Mouse (Mus musculus) MEL (cell line): ENCODE results near the gene Zfp771. TPM values are rescaled to one million over a fixed set of nuclear protein-coding genes. Genes with fewer than 3 reads are reported as not detected.
A peak's percentile ranks its signal among the peaks of the same experiment; 100 is the strongest.

Experiments used
- DNase-seq: peaks from one replicate; pipeline ENCODE4 v3.0.0; 2011; ENCODE audit warnings: low read depth, low spot score
- H3K27ac ChIP-seq: 2 replicates; pipeline ENCODE4 v1.5.1; 2012; ENCODE audit warnings: low read depth, mild to moderate bottlenecking, control low read depth, low read length, moderate library complexity; ENCODE audit not compliant: control insufficient read depth
- H3K27me3 ChIP-seq, 2 experiments: fragments of 150-350 bp in 1 of 2; sonication (generic) in 1 of 2; 2 replicates each; pipeline ENCODE4 v1.6.1; 2012; ENCODE audit warnings: low read length in 2 of 2, mild to moderate bottlenecking in 2 of 2, improper control_type of control experiment in 1 of 2, moderate library complexity in 1 of 2; ENCODE audit not compliant: insufficient read depth in 2 of 2, control insufficient read depth in 1 of 2
- H3K36me3 ChIP-seq, 2 experiments: 2 replicates each; pipeline ENCODE4 v1.6.1; 2012 to 2014; ENCODE audit warnings: low read length in 2 of 2, improper control_type of control experiment in 1 of 2, inconsistent platforms in 1 of 2, mild to moderate bottlenecking in 1 of 2; ENCODE audit not compliant: insufficient read depth in 2 of 2, control insufficient read depth in 1 of 2
- H3K4me1 ChIP-seq, 2 experiments: fragments of 150-350 bp in 1 of 2; sonication (generic) in 1 of 2; 2 replicates each; pipeline ENCODE4 v1.6.1; 2012; ENCODE audit warnings: low read length in 2 of 2, improper control_type of control experiment in 1 of 2, mild to moderate bottlenecking in 1 of 2; ENCODE audit not compliant: insufficient read depth in 2 of 2, control insufficient read depth in 1 of 2
- H3K4me3 ChIP-seq, 2 experiments: fragments of 150-350 bp in 1 of 2; sonication (generic) in 1 of 2; 2 replicates each; pipeline ENCODE4 v1.5.1; 2012; ENCODE audit warnings: low read depth in 2 of 2, low read length in 2 of 2, mild to moderate bottlenecking in 2 of 2, moderate library complexity in 2 of 2, control low read depth in 1 of 2, improper control_type of control experiment in 1 of 2; ENCODE audit not compliant: control insufficient read depth in 1 of 2, insufficient read depth in 1 of 2
- H3K79me2 ChIP-seq: 2 replicates; pipeline ENCODE4 v1.6.1; 2012; ENCODE audit warnings: mild to moderate bottlenecking, low read length, moderate library complexity; ENCODE audit not compliant: control insufficient read depth, poor library complexity, insufficient read depth
- H3K9ac ChIP-seq: 2 replicates; pipeline ENCODE4 v1.6.1; 2012; ENCODE audit warnings: low read depth, mild to moderate bottlenecking, control low read depth, low read length, moderate library complexity; ENCODE audit not compliant: control insufficient read depth, poor library complexity, severe bottlenecking
- H3K9me3 ChIP-seq: fragments of 150-350 bp; sonication (generic); replicated peaks from 2 replicates; pipeline ENCODE4 v1.6.1; 2012; ENCODE audit warnings: mild to moderate bottlenecking, low read length, improper control_type of control experiment, moderate library complexity; ENCODE audit not compliant: insufficient read depth
- CHD1 ChIP-seq: IDR thresholded peaks from 2 replicates; pipeline ENCODE4 v1.6.1; 2012; ENCODE audit warnings: low read depth, mild to moderate bottlenecking, inconsistent platforms, low read length, improper control_type of control experiment
- CTCF ChIP-seq, 3 experiments: IDR thresholded peaks in 2 of 3; conservative IDR thresholded peaks in 1 of 3; 2 replicates each; pipeline ENCODE4 v1.5.1; 2011 to 2012; ENCODE audit warnings: low read length in 3 of 3, low read depth in 2 of 3, mild to moderate bottlenecking in 2 of 3, improper control_type of control experiment in 1 of 3, inconsistent platforms in 1 of 3, mixed read lengths in 1 of 3, moderate library complexity in 1 of 3; ENCODE audit not compliant: control insufficient read depth in 1 of 3, insufficient read depth in 1 of 3, poor library complexity in 1 of 3, severe bottlenecking in 1 of 3
- ELF1 ChIP-seq: IDR thresholded peaks from 2 replicates; pipeline ENCODE4 v1.6.1; 2014; ENCODE audit warnings: low read depth, mild to moderate bottlenecking, inconsistent platforms, low read length, improper control_type of control experiment, moderate library complexity
- EP300 ChIP-seq, 2 experiments: IDR thresholded peaks; 2 replicates each; pipeline ENCODE4 v1.6.1; 2011; ENCODE audit warnings: improper control_type of control experiment in 2 of 2, low read length in 2 of 2, low read depth in 1 of 2, mild to moderate bottlenecking in 1 of 2
- ETS1 ChIP-seq: IDR thresholded peaks from 2 replicates; pipeline ENCODE4 v1.6.1; 2012; ENCODE audit warnings: low read depth, mild to moderate bottlenecking, inconsistent platforms, low read length, improper control_type of control experiment, moderate library complexity
- GATA1 ChIP-seq: IDR thresholded peaks from 2 replicates; pipeline ENCODE4 v1.6.1; 2011; ENCODE audit warnings: low read depth, low read length, improper control_type of control experiment
- JUND ChIP-seq: IDR thresholded peaks from 2 replicates; pipeline ENCODE4 v1.6.1; 2011; ENCODE audit warnings: low read depth, mild to moderate bottlenecking, improper control_type of control experiment, low read length
- MAFK ChIP-seq: IDR thresholded peaks from 2 replicates; pipeline ENCODE4 v1.6.1; 2011; ENCODE audit warnings: low read depth, mild to moderate bottlenecking, low read length, improper control_type of control experiment, borderline replicate concordance
- MAX ChIP-seq: IDR thresholded peaks from 2 replicates; pipeline ENCODE4 v1.6.1; 2011; ENCODE audit warnings: low read length, improper control_type of control experiment
- MAZ ChIP-seq: IDR thresholded peaks from 2 replicates; pipeline ENCODE4 v1.6.1; 2012; ENCODE audit warnings: low read depth, mild to moderate bottlenecking, inconsistent platforms, low read length, improper control_type of control experiment
- MEF2A ChIP-seq: IDR thresholded peaks from 2 replicates; pipeline ENCODE4 v1.6.1; 2014; ENCODE audit warnings: low read depth, mild to moderate bottlenecking, inconsistent platforms, low read length, improper control_type of control experiment; ENCODE audit not compliant: poor library complexity, insufficient replicate concordance, severe bottlenecking; ENCODE audit errors: extremely low read depth
- NELFE ChIP-seq: IDR thresholded peaks from 2 replicates; pipeline ENCODE4 v1.6.1; 2011; ENCODE audit warnings: low read depth, low read length, improper control_type of control experiment
- POLR2A ChIP-seq, 2 experiments: IDR thresholded peaks; 2 replicates each; pipeline ENCODE4 v1.6.1; 2011 to 2012; ENCODE audit warnings: low read length in 2 of 2, mild to moderate bottlenecking in 2 of 2, control low read depth in 1 of 2, improper control_type of control experiment in 1 of 2, low read depth in 1 of 2, moderate library complexity in 1 of 2; ENCODE audit not compliant: control insufficient read depth in 1 of 2, insufficient read depth in 1 of 2, poor library complexity in 1 of 2
- POLR2AphosphoS2 ChIP-seq: IDR thresholded peaks from 2 replicates; pipeline ENCODE4 v1.6.1; 2011; ENCODE audit warnings: low read length, improper control_type of control experiment
- POLR2AphosphoS5 ChIP-seq: IDR thresholded peaks from 2 replicates; pipeline ENCODE4 v1.6.1; 2012; ENCODE audit warnings: low read depth, borderline replicate concordance, mild to moderate bottlenecking, inconsistent platforms, low read length, moderate library complexity, mixed read lengths
- RAD21 ChIP-seq: IDR thresholded peaks from 2 replicates; pipeline ENCODE4 v1.6.1; 2011; ENCODE audit warnings: mild to moderate bottlenecking, low read depth, low read length, improper control_type of control experiment
- RCOR1 ChIP-seq: IDR thresholded peaks from 2 replicates; pipeline ENCODE4 v1.6.1; 2012; ENCODE audit warnings: low read depth, mild to moderate bottlenecking, inconsistent platforms, low read length, improper control_type of control experiment
- SIN3A ChIP-seq: IDR thresholded peaks from 2 replicates; pipeline ENCODE4 v1.6.1; 2012; ENCODE audit warnings: low read length, improper control_type of control experiment, inconsistent platforms
- SMC3 ChIP-seq: IDR thresholded peaks from 2 replicates; pipeline ENCODE4 v1.6.1; 2011; ENCODE audit warnings: low read depth, low read length, improper control_type of control experiment
- TAL1 ChIP-seq: IDR thresholded peaks from 2 replicates; pipeline ENCODE4 v1.6.1; 2012; ENCODE audit warnings: mild to moderate bottlenecking, inconsistent platforms, low read length, moderate library complexity, mixed read lengths
- TCF12 ChIP-seq: IDR thresholded peaks from 2 replicates; pipeline ENCODE4 v1.6.1; 2014; ENCODE audit warnings: low read depth, mild to moderate bottlenecking, inconsistent platforms, low read length, improper control_type of control experiment, moderate library complexity
- UBTF ChIP-seq: IDR thresholded peaks from 2 replicates; pipeline ENCODE4 v1.6.1; 2012; ENCODE audit warnings: low read depth, mild to moderate bottlenecking, inconsistent platforms, low read length, improper control_type of control experiment, moderate library complexity, borderline replicate concordance; ENCODE audit not compliant: insufficient read depth
- ZC3H11A ChIP-seq: IDR thresholded peaks from 2 replicates; pipeline ENCODE4 v1.6.1; 2012; ENCODE audit warnings: low read depth, mild to moderate bottlenecking, inconsistent platforms, low read length, improper control_type of control experiment
- ZKSCAN1 ChIP-seq: IDR thresholded peaks from 2 replicates; pipeline ENCODE4 v1.6.1; 2012; ENCODE audit warnings: low read depth, mild to moderate bottlenecking, inconsistent platforms, low read length, improper control_type of control experiment, moderate library complexity
- ZMIZ1 ChIP-seq: IDR thresholded peaks from 2 replicates; pipeline ENCODE4 v1.6.1; 2012; ENCODE audit warnings: low read depth, mild to moderate bottlenecking, inconsistent platforms, low read length, improper control_type of control experiment, moderate library complexity
- polyA plus RNA-seq, 2 experiments: library from polyadenylated mRNA; stranded (reverse) in 1 of 2; unstranded in 1 of 2; fragments of >175 nt in 1 of 2; fragments of >200 nt in 1 of 2; gene quantifications; 2 replicates each; pipeline versions ENCODE4 v1.2.1 to v1.2.4; 2012; ENCODE audit warnings: low replicate concordance in 2 of 2, low read depth in 1 of 2; ENCODE audit not compliant: insufficient read length in 2 of 2, insufficient read depth in 1 of 2, missing spikeins in 1 of 2
- total RNA-seq: library from RNA; depleted of rRNA; stranded (reverse); fragments of 300-350 nt; gene quantifications from 2 replicates; pipeline ENCODE4 v1.2.3, GENCODE M21; 2012

The Zfp771 gene
- total and polyA plus RNA-seq, 3 experiments, result 33.4 to 58.3 TPM; not detected in 1

DNA sequence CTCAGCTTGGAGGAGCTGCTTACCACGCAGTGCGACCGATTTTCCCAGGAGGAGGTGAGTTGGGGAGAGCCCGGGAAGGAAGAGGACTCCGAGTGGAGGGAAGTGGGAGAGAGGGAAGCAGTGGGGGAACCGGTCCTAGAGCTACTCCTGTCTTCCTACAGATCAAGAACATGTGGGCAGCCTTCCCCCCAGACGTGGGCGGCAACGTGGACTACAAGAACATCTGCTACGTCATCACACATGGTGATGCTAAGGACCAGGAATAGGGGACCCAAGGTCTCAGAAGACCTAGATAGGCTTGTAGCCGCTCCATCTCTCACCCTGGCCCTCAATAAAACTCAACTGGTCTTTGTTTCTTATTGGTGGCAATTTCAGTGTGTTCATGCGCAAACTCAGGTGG is 30.1 kb upstream of the Zfp771 start:
- Histone ChIP-seq H3K27me3 (no peaks in the 10 kb centered on the region), H3K9me3 (no peaks in the 10 kb centered on the region), H3K9ac (no peak overlapping the region), H3K79me2 (peaks cover 3% of the 10 kb centered on the region), H3K4me3 (no peak overlapping the region), H3K4me1 (peaks cover 17 to 41% of the 10 kb centered on the region in 2 experiments), H3K27ac (no peak overlapping the region), H3K36me3 (peaks cover 0 to 24% of the 10 kb centered on the region in 2 experiments; a peak in 2 of 4 replicates)
- no peak for DNase-seq
- no peak for TF ChIP-seq MEF2A
- TF ChIP-seq MAX, result no peak
- TF ChIP-seq ETS1, result no peak

DNA sequence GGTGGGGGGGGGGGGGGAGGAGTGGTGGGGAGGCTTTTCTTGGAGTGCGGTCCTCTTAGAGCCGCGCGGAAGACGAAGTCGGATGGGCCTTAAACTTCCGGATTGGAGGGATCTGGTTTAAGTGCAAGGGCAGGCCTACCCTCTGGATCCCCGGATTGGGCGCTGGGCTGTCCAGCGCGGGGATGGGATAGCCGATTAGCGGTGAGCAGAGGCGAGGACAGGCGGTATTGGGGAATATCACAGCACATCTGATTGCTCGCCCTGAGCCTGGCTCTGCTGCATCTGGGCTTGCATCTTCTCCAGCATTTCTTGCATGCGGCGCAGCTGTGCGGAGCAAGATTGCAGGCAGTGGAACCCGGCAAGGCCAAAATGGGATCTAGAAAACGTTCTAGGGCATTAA is 29.6 kb upstream of the Zfp771 start:
- Histone ChIP-seq H3K27ac (no peak overlapping the region), H3K4me1 (peaks cover 23 to 47% of the 10 kb centered on the region in 2 experiments), H3K9ac (no peak overlapping the region)

GRCm38 (mm10) chr7:127214981-127215871 is 28.8 kb upstream of the Zfp771 start:
- no peak overlapping the region for H3K27ac ChIP-seq
- H3K4me1 ChIP-seq, result peaks cover 23 to 43% of the 10 kb centered on the region in 2 experiments
- no peaks in the 10 kb centered on the region for H3K27me3 ChIP-seq
- DNase-seq, result peak; percentile 82
- no peak overlapping the region for H3K9ac ChIP-seq
- H3K36me3 ChIP-seq, result peaks cover 0 to 23% of the 10 kb centered on the region in 2 experiments; a peak in 2 of 4 replicates
- H3K9me3 ChIP-seq, result no peaks in the 10 kb centered on the region
- H3K79me2 ChIP-seq, result peaks cover 3% of the 10 kb centered on the region
- no peak overlapping the region for H3K4me3 ChIP-seq
- TF ChIP-seq POLR2A (IDR thresholded peaks at IDR 0.05; ENCODE audit: control insufficient read depth in 1 of 2, insufficient read depth in 1 of 2, low read depth in 1 of 2, low read length in 2 of 2, poor library complexity in 1 of 2) (no peak), ZKSCAN1 (no peak), POLR2AphosphoS2 (no peak), POLR2AphosphoS5 (no peak), RCOR1 (no peak), GATA1 (no peak), ELF1 (0 out of 2 replicates have a peak, but pooled peaks have one; percentile 27), CTCF (IDR thresholded peaks at IDR 0.05 in 2 of 3, conservative IDR thresholded peaks at IDR 0.05 in 1 of 3; ENCODE audit: control insufficient read depth in 1 of 3, insufficient read depth in 1 of 3, low read depth in 2 of 3, low read length in 3 of 3, poor library complexity in 1 of 3, severe bottlenecking in 1 of 3) (peak; percentile 77 to 89 (median 87)), SMC3 (peak; percentile 57), ZC3H11A (no peak), RAD21 (peak; percentile 44), MAX (no peak), CHD1 (no peak), MAZ (no peak), UBTF (no peak), JUND (no peak), EP300 (IDR thresholded peaks at IDR 0.05; ENCODE audit: low read depth in 1 of 2, low read length in 2 of 2) (no peak)

More for the DNA sequence above, 29.6 kb upstream of the Zfp771 start:
- TF ChIP-seq NELFE, result no peak
- no peak for TF ChIP-seq TAL1
- no peak for TF ChIP-seq SMC3
- no peak for TF ChIP-seq ELF1
- no peak for TF ChIP-seq SIN3A
- TF ChIP-seq POLR2AphosphoS5, result no peak
- TF ChIP-seq TCF12, result no peak
- no peak for TF ChIP-seq CHD1
- no peak for TF ChIP-seq ZMIZ1
- no peak for TF ChIP-seq RAD21
- TF ChIP-seq ZKSCAN1, result no peak
- no peak for TF ChIP-seq POLR2A (IDR thresholded peaks at IDR 0.05; ENCODE audit: control insufficient read depth in 1 of 2, insufficient read depth in 1 of 2, low read depth in 1 of 2, low read length in 2 of 2, poor library complexity in 1 of 2)
- TF ChIP-seq MAFK, result no peak
- no peak for TF ChIP-seq ZC3H11A
- Histone ChIP-seq H3K79me2 (peaks cover 3% of the 10 kb centered on the region), H3K36me3 (peaks cover 0 to 28% of the 10 kb centered on the region in 2 experiments; a peak in 2 of 4 replicates), H3K4me3 (no peak overlapping the region), H3K9me3 (no peaks in the 10 kb centered on the region), H3K27me3 (no peaks in the 10 kb centered on the region)
- no peak for DNase-seq
